Mouse (Mus musculus): ENCODE measurements at regions not wholly inside any gene's neighbourhood (a gene's known extent, or its start where the extent isn't known, plus 50 kb on each side); places are given as distances from the start of the nearest gene placed in this dataset.

DNA sequence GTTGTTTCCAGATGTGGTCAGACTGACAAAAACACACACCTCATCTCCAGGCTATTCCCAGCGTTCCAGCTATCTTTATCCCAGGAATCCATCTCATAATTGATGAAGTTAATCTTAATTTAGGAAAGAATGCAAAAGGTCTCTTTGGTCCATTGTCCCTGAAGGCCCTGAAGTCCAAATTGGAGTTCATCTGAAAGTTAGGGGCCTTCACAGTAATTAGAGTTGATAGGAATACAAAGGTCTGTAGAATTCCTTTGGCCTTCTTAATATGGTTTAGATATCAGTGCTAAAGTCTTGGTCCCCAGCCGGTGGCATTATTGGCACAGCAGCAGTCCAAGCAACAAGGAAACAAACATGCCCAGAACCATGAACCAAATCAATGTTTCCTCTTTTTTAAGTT is 178.7 kb upstream of the Cdh5 start:
- intact Hi-C loops (cut with DNase I) = no loop called here
- no peak for DNase-seq (ENCODE audit: extremely low spot score in 1 of 2, low spot score in 2 of 2)

DNA sequence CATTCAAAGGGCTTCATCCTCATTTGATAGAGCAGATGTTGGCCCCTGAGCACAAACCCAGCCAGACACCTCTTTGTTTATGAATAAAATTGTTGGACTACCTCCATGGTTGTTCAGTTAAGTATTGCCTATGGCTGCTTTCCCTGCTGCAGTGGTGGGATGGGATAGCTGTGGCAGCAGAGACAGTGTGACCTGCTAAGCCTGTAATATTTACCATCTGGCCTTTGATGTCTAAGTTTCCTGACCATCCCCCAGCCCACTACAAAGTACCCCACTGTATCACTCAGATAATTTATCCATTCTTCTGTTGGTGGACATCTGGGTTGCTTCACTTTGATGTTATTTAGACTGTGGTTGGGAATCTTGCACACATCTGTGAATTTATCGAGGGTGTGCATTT is 168.7 kb upstream of the Cdh5 start:
- DNase-seq (ENCODE audit: extremely low spot score in 1 of 2, low spot score in 2 of 2) = no peak
- intact Hi-C loops (cut with DNase I) = no loop called here

DNA sequence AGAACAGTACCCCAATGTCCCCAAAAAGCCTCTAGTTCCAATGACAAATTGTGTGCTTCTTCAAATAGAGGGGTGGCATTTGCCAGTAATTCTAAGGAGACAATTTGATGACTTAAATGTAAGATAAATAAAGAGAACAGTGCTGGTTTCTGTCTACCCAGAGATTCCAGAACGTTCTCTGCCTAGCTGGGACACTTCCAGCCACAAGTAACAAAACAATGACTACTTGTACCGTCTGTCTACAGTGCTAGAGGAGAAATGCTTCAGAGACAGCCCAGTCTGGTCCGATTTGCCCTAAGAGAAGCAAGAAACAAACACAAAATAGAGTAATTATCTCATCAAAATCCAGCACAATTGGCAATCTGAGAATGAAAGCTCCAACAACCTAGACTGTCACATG is 164.9 kb upstream of the Cdh5 start:
- DNase-seq (ENCODE audit: extremely low spot score in 1 of 2, low spot score in 2 of 2) = no peak
- intact Hi-C loops (cut with DNase I) = no loop called here

DNA sequence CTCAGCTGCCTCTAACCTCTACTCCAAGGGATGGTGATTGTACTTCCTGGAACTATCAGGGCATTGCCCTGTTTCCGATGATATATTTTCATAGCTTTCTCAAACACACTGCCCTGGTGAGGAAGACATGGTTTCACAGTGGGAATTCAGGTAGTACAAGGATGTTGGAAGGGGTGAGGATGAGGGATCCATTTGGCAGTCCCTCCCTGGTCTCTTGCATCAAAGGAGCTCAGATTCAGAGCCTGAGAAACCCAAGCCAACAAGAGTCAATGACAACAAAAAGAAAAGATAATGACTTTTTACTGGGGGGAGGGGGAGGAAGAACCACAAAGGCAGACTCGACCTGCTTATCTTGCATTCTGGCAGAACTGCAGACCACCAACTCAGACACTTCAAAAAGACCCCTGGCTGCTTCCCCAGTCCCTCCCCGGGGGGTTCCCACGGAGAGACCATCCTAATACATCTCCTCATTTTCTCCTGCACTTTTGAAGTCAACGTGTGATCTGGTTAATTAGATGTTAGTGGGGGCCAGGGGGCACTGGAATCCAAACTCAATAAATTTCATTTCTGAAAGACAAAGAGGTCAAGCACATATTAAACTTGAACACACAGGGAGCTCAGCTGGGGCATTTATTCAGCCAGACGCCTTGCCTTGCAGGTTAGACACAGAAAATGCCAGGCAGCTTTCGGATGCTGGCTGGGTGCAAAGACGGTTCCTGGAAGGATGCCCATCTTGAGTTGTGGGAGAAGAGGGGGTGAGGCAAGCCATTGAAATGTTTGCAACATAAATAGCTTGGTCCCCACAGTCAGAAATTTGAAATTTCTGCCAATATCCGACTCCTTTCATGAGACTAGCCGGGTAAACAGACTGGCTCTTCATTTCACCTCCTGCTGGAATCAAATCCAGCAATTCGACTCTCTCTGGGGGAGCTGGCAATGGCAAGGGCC is 162.9 kb upstream of the Cdh5 start:
- peak; percentile 39 to 40 for DNase-seq (ENCODE audit: extremely low spot score in 1 of 2, low spot score in 2 of 2)
- intact Hi-C loops (cut with DNase I) = no loop called here

DNA sequence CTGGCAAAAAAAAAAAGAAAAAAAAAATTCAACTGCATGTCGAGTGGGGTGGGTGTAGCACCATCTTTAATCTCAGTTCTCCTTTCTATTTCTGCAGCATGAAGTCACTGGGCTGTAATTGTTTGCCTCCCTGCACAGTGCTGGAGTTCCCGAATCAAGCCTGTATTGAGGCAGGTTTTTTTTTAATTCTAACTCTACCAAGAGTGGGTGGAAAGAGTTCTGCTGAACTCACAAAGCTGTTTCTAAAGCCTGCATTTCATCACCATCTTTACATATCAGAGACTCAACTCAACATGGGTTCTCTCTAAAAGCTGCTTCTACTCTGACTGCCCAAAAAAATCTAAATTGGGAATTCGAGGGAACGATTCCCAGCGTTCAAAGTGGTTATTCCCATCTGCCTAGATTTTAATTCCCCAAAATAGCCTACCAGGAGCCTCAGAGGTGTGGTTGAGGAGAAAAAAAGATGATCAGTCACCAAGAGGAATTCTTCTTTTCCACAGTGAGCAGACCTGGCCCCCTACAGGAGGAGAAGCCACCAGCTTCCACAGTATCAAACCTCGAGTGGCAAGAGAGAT is 160.4 kb upstream of the Cdh5 start:
- intact Hi-C loops (cut with DNase I) = no loop called here
- peak in 1 of 2 experiments; percentile 56 for DNase-seq (ENCODE audit: extremely low spot score in 1 of 2, low spot score in 2 of 2)

DNA sequence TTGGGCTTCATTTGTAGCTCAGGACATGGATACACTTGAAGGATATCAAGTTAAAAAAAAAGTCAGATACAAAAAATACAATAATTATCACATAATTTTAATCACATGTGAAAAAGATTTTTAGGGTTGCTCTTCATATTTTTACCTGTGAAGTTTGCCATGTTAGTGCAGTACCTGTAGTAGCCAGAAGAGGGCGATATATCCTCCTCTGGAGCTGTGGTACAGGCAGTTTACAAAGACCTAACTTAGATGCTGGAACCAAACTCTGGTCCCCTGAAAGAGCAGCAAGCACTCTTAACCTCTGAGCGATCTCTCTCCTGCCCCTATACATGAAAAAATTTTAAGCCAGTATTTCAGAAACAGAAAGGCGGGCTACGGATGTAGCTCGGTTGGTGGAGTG is 153.0 kb upstream of the Cdh5 start:
- intact Hi-C loops (cut with DNase I) = no loop called here
- DNase-seq (ENCODE audit: extremely low spot score in 1 of 2, low spot score in 2 of 2) = no peak

DNA sequence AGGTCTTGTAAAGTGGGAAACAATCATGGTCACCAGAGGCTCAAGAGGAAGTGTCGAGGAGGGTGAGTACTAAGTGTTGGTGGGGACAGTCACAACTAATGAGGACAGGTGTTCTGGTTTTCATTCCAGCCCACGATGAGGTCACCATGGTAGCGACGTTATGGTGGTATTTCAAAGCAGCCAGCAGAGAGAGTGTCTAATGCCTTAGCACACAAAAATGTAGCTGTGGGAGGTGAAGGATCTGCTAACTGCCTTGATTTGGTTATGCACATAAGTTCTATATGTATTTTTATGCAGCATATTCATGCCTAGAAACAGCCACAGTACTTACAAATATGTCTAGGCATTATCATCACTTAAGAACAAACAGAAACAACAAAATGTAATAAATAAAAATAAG is 151.0 kb upstream of the Cdh5 start:
- intact Hi-C loops (cut with DNase I) = no loop called here
- no peak for DNase-seq (ENCODE audit: extremely low spot score in 1 of 2, low spot score in 2 of 2)

DNA sequence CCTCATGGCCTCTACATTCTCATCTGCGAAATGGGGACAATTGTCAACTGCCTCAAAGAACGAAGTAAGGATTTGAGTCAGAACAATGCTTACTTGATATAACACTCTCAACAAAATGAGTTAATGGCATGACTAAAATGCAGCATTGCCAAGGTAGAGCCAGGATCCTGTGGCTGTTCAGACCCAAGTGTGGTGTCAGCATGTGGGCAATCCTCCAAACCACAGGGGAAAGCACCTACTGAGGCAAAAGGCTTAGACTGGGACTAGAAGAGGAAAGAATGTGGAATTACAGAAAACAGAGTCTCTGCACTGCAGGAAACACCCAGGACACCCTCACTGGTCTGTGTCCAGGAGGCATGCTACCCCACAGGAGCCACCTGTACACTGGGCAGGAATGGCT is 147.8 kb upstream of the Cdh5 start:
- intact Hi-C loops (cut with DNase I) = no loop called here
- no peak for DNase-seq (ENCODE audit: extremely low spot score in 1 of 2, low spot score in 2 of 2)

DNA sequence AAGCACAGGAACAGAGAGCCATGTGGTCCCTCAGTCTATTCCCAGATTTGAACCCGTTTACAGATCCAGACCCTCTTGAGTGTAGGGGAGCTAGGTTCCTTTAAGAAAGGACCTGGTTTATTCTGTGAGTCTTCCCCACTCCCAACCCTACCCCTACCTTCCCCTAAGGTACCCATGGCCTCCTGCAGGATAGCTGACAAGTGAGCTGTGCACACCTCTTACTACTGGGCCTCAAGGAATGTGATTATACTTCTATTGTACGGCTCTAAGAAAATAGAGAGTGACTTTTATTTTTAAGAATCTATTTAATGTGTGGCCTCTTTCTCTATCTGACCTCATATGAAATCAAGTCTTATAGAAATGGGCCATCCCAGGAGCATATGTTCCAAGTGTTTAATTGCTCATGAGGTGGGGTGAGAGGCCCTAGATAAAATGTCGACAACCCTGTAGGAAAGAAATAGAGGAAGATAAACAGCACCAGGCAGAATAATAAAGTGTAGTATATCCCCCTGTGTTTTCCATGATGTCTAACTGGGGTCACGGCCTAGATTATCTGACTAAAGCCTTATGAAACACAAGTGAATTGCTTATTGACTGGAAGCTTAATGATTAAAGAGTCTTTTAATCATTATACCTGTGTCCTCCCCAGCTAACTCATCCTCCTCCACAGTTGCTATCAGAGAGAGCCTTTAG is 145.7 kb upstream of the Cdh5 start:
- DNase-seq (ENCODE audit: extremely low spot score in 1 of 2, low spot score in 2 of 2) = no peak
- intact Hi-C loops (cut with DNase I) = no loop called here

DNA sequence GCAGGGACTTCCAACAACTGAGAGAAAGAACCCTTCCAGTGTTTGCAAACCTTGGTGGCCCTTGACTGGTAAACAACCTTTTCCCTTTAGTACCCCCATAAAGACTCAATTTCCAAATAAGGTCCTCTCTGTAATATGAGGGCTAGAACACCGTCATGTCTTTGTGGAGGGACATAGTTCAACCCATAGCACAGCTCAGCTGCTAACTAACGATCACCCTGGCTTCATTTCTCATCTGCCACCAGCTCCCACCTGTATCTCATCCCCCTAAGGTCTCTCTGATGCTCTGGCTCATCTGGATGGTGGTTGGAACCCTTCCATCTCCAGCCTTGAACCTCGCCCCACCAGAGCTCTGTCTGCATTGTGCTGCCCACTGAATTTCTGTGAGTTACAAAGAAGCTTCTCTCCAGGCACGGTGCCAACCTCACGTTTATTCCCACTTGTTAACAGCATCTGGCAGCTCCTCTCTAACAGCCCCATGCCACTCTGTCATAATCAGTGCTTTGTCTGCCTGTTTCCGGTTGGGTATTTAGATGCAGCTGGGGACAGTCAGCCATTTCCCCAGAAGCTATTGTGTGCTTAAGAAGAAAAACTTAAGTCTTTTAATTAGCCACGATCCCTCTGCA is 137.0 kb upstream of the Cdh5 start:
- intact Hi-C loops (cut with DNase I) = no loop called here
- DNase-seq (ENCODE audit: extremely low spot score in 1 of 2, low spot score in 2 of 2) = peak; percentile 34 to 59

DNA sequence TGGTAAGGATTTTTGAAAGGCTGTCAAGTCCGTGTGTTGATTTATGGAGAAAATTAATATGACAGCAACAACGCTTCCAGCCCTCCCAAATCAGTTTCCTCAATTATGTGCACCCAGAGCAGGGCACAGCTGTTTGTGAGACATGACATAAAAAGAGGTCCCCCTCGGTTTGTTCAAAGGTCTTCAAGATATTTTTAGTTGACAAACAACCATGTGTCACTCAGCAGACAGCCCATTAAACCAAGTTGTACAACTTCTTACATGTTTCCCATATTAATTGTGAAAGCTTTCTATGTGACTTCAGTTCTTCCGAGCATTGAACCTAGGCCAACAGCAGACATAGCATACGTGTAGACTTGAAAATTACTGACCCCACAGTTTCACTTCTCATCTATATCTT is 131.5 kb upstream of the Cdh5 start:
- DNase-seq (ENCODE audit: extremely low spot score in 1 of 2, low spot score in 2 of 2) = no peak
- intact Hi-C loops (cut with DNase I) = no loop called here

DNA sequence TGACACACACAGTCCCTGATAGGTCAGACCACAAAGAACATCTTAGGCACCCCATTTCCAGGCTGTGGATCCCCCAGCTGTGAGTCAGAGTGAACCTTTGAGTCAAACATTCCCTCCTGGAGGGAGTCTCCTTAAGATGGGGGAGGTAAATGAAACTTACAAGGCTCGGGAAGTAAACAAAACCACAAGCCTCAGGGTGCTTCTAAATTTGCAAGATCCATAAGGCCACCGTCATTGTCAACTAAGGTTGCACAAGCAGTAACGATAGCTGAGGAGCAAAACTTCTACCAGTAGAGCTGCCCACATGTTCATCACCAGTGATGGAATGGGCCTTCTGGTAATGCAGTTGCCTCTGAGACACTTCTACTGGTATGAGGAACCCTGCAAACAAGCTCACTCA is 130.9 kb upstream of the Cdh5 start:
- intact Hi-C loops (cut with DNase I) = no loop called here
- DNase-seq (ENCODE audit: extremely low spot score in 1 of 2, low spot score in 2 of 2) = no peak

DNA sequence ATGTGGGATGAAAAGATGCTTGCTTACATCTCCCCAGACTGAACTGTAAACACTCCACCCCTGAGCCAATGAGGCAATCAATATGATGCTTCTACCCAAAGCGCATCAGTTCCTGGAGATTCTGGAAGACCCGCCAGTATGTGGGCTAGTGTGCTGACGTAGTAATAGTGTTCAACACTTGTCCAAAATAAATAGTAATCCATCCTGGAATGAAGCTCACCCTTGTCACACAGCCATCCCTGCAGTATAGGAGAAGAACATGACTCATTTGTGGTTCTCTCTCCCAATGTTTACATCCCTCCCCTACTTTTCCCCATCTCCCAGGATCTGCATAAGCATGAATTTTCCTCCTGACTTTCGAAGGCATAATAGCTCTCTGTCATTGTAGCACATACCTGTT is 130.5 kb upstream of the Cdh5 start:
- intact Hi-C loops (cut with DNase I) = no loop called here

DNA sequence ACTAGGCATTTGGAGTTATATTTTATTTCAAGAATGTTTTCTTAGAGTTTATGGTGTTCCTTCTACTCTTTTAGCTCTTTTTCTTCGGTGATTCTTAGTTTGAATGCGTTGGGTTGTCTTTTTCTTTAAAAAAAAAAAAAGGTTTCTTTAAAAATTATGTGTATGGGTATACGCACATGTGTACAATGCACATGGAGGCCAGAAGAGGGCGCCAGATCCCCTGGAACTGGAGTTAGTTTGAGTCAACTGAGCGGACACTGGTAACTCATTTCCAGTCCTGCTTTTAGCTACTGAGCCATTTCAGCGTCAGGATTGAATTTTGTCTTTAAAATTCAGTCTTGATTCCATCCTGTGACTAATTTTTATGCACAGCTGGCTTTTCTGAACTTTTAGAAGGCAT is 124.9 kb upstream of the Cdh5 start:
- DNase-seq (ENCODE audit: extremely low spot score in 1 of 2, low spot score in 2 of 2) = no peak
- intact Hi-C loops (cut with DNase I) = no loop called here

More for the DNA sequence above, 130.5 kb upstream of the Cdh5 start:
- DNase-seq (ENCODE audit: extremely low spot score in 1 of 2, low spot score in 2 of 2) = no peak

DNA sequence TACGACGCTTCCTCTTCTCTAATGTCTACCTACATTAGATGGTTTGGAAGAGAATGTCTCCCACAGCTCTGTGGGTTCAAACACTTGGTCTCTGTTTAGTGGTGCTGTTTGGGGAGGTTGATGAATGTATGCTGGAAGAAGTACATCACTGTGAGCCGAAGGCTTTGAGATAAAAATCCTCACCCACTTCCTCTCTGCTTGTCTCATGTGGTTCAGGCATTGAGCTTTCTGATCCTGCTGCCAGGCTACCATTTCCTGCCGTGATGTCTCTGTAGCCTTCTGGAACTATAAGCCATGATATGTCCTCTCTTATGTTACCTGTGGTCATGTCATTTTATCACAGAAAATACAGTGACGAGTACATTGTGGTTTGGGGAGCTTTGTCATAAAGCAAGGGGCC is 122.5 kb upstream of the Cdh5 start:
- intact Hi-C loops (cut with DNase I) = no loop called here
- DNase-seq (ENCODE audit: extremely low spot score in 1 of 2, low spot score in 2 of 2) = no peak

DNA sequence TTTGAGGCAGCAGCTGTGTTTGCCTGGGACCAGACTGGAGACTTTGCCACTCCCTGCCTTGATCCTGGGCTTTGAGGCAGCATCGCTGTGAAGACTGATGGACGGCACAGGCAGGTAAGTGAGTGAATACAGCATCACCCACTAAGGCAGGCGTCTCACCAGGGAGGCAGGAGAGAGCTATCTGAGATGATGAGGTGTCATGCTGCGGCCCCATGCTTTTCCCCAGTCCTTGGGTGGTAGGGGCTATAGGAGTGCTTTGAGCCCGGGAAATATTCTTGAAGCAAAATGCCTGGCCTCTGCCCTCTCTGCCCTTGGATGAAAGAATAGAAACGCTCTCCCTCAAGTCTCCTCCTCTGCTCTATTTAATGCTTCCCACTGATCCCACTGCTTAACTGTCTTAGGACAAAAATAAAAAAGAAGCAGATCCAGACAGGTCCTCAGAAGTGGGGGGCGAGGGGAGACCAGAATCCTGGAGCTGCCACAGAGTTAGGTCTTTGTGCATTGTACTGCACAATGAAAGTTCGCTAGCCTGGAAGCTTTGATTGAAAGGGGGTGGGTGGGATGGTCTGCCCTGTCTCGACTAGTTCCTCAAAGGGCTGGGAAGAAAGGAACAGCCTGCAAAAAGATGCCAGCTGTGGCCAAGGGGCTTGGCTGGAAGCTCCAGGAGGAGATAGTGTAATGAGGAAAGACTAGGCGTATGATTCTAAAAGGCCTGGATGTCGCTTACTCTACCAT is 117.4 kb upstream of the Cdh5 start:
- intact Hi-C loops (cut with DNase I) = no loop called here
- DNase-seq (ENCODE audit: extremely low spot score in 1 of 2, low spot score in 2 of 2) = no peak

DNA sequence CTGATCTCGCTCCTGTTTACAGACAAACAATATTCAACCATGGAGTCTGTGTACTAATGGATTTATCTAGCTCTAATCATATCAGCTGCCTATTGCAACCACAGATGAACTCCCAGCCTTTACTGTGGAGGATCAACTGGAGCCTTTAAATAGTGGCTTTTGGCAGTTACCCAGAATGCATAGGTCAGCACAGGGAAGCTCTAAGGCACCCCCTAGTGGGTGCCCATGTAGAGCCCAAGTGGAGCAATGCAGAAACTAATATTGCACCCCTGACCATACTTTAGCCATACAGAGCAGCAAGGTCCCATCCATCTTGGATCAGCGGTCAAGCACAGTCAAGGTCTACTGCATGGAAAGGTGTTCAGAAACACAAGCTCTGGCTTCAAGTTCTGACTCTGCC is 115.8 kb upstream of the Cdh5 start:
- intact Hi-C loops (cut with DNase I) = no loop called here
- DNase-seq (ENCODE audit: extremely low spot score in 1 of 2, low spot score in 2 of 2) = no peak

DNA sequence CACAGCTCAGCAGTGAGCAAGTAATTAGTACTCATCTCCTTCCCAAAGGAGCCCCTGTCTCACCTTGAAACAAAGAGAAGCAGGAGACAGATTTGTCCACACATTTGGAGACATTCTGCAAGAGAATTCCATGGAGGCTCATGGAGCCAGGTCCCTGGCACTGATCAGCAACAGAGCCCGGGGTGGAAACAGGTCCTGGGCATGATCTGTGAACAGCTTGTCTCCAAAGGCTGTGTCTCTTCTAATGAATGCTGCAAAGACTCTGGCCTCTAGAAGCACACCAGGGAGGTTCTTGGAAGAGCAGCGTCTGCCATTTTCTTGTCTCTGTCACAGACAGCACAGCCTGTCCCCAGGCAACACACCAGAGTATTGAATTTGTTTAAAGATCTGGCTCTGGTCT is 107.5 kb upstream of the Cdh5 start:
- intact Hi-C loops (cut with DNase I) = no loop called here
- no peak for DNase-seq (ENCODE audit: extremely low spot score in 1 of 2, low spot score in 2 of 2)

DNA sequence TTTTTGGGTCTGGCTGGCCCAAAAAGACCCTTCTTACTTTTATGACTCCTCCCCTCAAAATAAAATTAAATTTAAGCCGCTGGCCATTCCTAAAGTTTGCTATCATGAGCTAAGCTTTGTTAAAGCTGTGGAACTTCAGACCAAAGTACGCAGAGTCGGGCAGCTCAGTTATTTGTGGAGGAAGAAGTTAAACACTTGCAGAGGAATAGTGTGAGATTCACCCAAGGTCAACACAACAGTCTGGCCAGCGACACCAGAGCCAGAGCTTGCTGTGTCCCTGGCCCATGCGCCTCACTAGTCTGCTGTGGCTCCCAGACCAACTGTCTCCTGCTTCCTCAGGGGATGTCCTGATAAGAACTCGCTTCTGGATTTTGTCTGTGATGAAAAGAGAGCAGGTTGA is 103.3 kb upstream of the Cdh5 start:
- no peak for DNase-seq (ENCODE audit: extremely low spot score in 1 of 2, low spot score in 2 of 2)
- intact Hi-C loops (cut with DNase I) = no loop called here
